Mouse (Mus musculus): Measurements from ENCODE around the gene Olfr1263. TPM values are rescaled to one million over a fixed set of nuclear protein-coding genes. Genes with fewer than 3 reads are reported as not detected.

The Olfr1263 gene
- not detected in 2 replicates for polyA plus RNA-seq (2012; rRNA removed)

DNA sequence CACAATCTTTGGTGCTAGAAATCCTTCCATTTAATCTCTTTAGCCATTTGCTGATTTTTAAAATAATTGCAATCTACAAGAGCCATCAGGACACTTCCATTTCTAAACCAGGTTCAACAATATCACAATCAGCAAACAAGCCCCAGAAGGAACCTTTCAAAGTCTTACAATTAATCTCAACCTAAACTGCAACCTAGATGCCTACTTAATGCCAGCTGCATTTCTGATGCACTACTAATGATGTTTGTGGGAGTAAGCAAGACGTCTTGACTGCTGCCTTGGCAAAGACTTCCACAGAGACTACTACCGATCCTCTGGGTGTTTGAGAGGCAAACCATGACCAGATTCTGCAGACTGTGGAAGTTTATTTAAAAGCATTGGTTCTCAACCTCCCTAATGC is at the start of gene Olfr1263:
Olfr1263 (plus strand) TSS at position 301 of the 400 bp plus-strand sequence.

GRCm38 (mm10) chr2:89974184-89974583 is 37.7 kb upstream of the Olfr1263 start, which contains the start of gene Olfr1260:
Olfr1260 (plus strand) TSS chr2:89974340.

GRCm38 (mm10) chr2:89990921-89991320 is 21.0 kb upstream of the Olfr1263 start, which contains the start of gene Olfr1261:
Olfr1261 (plus strand) TSS chr2:89991221.

GRCm38 (mm10) chr2:89999845-90000244 is 12.1 kb upstream of the Olfr1263 start, which contains the start of gene Olfr1262:
Olfr1262 (plus strand) TSS chr2:90000145.

DNA sequence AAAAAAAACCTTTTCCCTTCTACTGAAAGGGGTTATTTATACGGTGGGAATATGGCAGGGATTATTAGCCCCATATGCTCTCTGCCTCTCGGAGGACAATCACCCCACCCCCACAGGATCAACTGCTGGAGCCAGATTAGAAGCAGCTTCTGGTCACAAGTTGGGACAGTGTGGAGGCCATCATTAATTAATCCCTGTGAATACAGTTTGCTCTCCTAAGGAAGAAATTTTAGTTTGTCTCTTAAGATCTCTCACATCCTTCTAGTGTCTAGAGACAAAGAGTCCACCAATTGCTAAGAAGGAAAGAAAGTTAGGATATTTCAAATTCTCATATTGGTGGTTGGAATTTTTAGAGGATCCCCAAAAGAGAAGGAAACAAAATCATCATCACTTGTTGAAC is 13.5 kb downstream of the Olfr1263 start, which contains the start of gene Olfr1264:
Olfr1264 (minus strand) TSS at position 101 of the 400 bp plus-strand sequence.

DNA sequence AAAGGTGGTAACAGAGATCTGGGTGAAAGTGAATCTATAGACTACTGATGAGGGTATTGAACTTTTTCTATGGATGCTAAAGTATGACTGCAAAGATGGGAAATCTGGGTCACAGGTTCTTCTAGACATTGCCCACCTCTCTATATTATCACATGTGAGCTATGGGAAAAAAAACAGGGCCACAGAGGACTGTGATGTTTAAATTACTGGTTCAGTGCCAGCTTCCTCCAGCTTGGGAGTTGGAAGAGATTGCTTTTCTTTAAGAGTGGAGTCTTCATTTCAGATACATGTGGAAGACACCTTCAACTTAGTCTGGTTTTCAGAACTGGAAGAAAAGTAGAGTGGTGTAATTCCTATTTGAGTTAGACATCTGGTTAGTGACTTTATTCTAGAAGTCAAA is 23.1 kb downstream of the Olfr1263 start, which contains the start of gene Olfr1265:
Olfr1265 (plus strand) TSS at position 301 of the 400 bp plus-strand sequence.

GRCm38 (mm10) chr2:90063494-90063893 is 51.6 kb downstream of the Olfr1263 start, which contains the start of gene Olfr140:
Olfr140 (minus strand) TSS chr2:90063594.

Other genes starting within 250 kb of the Olfr1263 start
- not detected in 2 replicates for gene Olfr1254, start 218.5 kb upstream of the Olfr1263 start, polyA plus RNA-seq (2012; rRNA removed)
- not detected in 2 replicates for gene Olfr1255, start 200.1 kb upstream of the Olfr1263 start, polyA plus RNA-seq (2012; rRNA removed)
- gene Olfr1256, start 170.6 kb upstream of the Olfr1263 start, polyA plus RNA-seq (2012; rRNA removed), result not detected in 2 replicates
- 0.06 TPM in 1 of 2 replicates, not detected in the other for gene Olfr48, start 163.9 kb upstream of the Olfr1263 start, polyA plus RNA-seq (2012; rRNA removed)
- not detected in 2 replicates for gene Olfr1257, start 133.7 kb upstream of the Olfr1263 start, polyA plus RNA-seq (2012; rRNA removed)
- gene Olfr1258, start 84.8 kb upstream of the Olfr1263 start, polyA plus RNA-seq (2012; rRNA removed), result not detected in 2 replicates
- gene Olfr1259, start 63.5 kb upstream of the Olfr1263 start, polyA plus RNA-seq (2012; rRNA removed), result not detected in 2 replicates
- not detected in 2 replicates for gene Olfr1260, start 37.8 kb upstream of the Olfr1263 start, polyA plus RNA-seq (2012; rRNA removed)
- gene Olfr1261, start 20.9 kb upstream of the Olfr1263 start, polyA plus RNA-seq (2012; rRNA removed), result not detected in 2 replicates
- gene Olfr1262, start 12.0 kb upstream of the Olfr1263 start, polyA plus RNA-seq (2012; rRNA removed), result not detected in 2 replicates
- gene Olfr1264, start 13.4 kb downstream of the Olfr1263 start, polyA plus RNA-seq (2012; rRNA removed), result not detected in 2 replicates
- gene Olfr1265, start 23.2 kb downstream of the Olfr1263 start, polyA plus RNA-seq (2012; rRNA removed), result not detected in 2 replicates
- gene Olfr140, start 51.5 kb downstream of the Olfr1263 start, polyA plus RNA-seq (2012; rRNA removed), result not detected in 2 replicates
- not detected in 2 replicates for gene Olfr1269, start 109.3 kb downstream of the Olfr1263 start, polyA plus RNA-seq (2012; rRNA removed)
- 0.06 TPM in 1 of 2 replicates, not detected in the other for gene Olfr32, start 130.2 kb downstream of the Olfr1263 start, polyA plus RNA-seq (2012; rRNA removed)
- gene Olfr1270, start 141.0 kb downstream of the Olfr1263 start, polyA plus RNA-seq (2012; rRNA removed), result not detected in 2 replicates
- not detected in 2 replicates for gene Olfr1506, start 212.4 kb downstream of the Olfr1263 start, polyA plus RNA-seq (2012; rRNA removed)
- not detected in 2 replicates for gene Olfr142, start 245.5 kb downstream of the Olfr1263 start, polyA plus RNA-seq (2012; rRNA removed)

Measured in central nervous system, embryonic 14 days (tissue).